Mouse (Mus musculus) ES-E14 (cell line): ENCODE results near the gene Slc17a5. TPM values are rescaled to one million over a fixed set of nuclear protein-coding genes. Genes with fewer than 3 reads are reported as not detected.

Experiments
- DNase-seq: peaks from one replicate; pipeline ENCODE4 v3.0.0-alpha.2; 2013; ENCODE audit warnings: low read depth, low spot score
- H3K27ac ChIP-seq: 2 replicates; pipeline ENCODE4 v1.5.1; 2012; ENCODE audit warnings: low read depth, mild to moderate bottlenecking, low read length, moderate library complexity, mixed read lengths; ENCODE audit not compliant: poor library complexity, insufficient read depth, severe bottlenecking
- H3K36me3 ChIP-seq: 2 replicates; pipeline ENCODE4 v1.6.1; 2012; ENCODE audit warnings: mild to moderate bottlenecking, low read length, moderate library complexity, mixed read lengths; ENCODE audit not compliant: control insufficient read depth, poor library complexity, insufficient read depth, severe bottlenecking
- H3K4me1 ChIP-seq, 2 experiments: fragments of 150-350 bp in 1 of 2; sonication (generic) in 1 of 2; 2 replicates each; pipeline ENCODE4 v1.6.1; 2012; ENCODE audit warnings: low read length in 2 of 2, mild to moderate bottlenecking in 1 of 2, mixed read lengths in 1 of 2; ENCODE audit not compliant: control insufficient read depth in 2 of 2, insufficient read depth in 2 of 2, poor library complexity in 1 of 2
- H3K4me3 ChIP-seq, 2 experiments: fragments of 150-350 bp in 1 of 2; sonication (generic) in 1 of 2; 2 replicates each; pipeline ENCODE4 v1.5.1; 2012; ENCODE audit warnings: low read length in 2 of 2, low read depth in 1 of 2, mild to moderate bottlenecking in 1 of 2, mixed read lengths in 1 of 2; ENCODE audit not compliant: insufficient read depth in 1 of 2, poor library complexity in 1 of 2, severe bottlenecking in 1 of 2
- H3K9ac ChIP-seq: 2 replicates; pipeline ENCODE4 v1.6.1; 2012; ENCODE audit warnings: low read depth, mild to moderate bottlenecking, low read length, mixed read lengths; ENCODE audit not compliant: poor library complexity, insufficient read depth, severe bottlenecking
- H3K9me3 ChIP-seq: fragments of 150-350 bp; sonication (generic); 2 replicates; pipeline ENCODE4 v1.6.1; 2012; ENCODE audit warnings: low read depth, mild to moderate bottlenecking, low read length; ENCODE audit not compliant: control insufficient read depth, insufficient read depth
- CHD2 ChIP-seq: IDR thresholded peaks from 2 replicates; pipeline ENCODE4 v1.6.1; 2014; ENCODE audit warnings: mild to moderate bottlenecking, low read depth, low read length, inconsistent platforms
- HCFC1 ChIP-seq: IDR thresholded peaks from 2 replicates; pipeline ENCODE4 v1.6.1; 2012; ENCODE audit warnings: low read length, inconsistent platforms, borderline replicate concordance; ENCODE audit not compliant: insufficient read depth
- MAFK ChIP-seq: IDR thresholded peaks from 2 replicates; pipeline ENCODE4 v1.6.1; 2014; ENCODE audit warnings: mild to moderate bottlenecking, low read depth, low read length, inconsistent platforms; ENCODE audit not compliant: insufficient read depth
- ZC3H11A ChIP-seq: IDR thresholded peaks from 2 replicates; pipeline ENCODE4 v1.6.1; 2012; ENCODE audit warnings: low read depth, mild to moderate bottlenecking, inconsistent platforms, low read length, borderline replicate concordance
- ZNF384 ChIP-seq: IDR thresholded peaks from 2 replicates; pipeline ENCODE4 v1.6.1; 2012; ENCODE audit warnings: low read depth, low read length, inconsistent platforms
- in situ Hi-C, 2 experiments: fragments of 600-800 bp; cut with MboI; formaldehyde crosslinking; loops; one replicate each; pipeline ENCODE4 v1.15.1; 2025; ENCODE audit warnings: low sequenced_read_pairs in 2 of 2, inconsistent platforms in 1 of 2; ENCODE audit not compliant: unreplicated experiment in 2 of 2
- total RNA-seq: library from RNA; depleted of rRNA; stranded (reverse); fragments of 300-350 nt; gene quantifications from 2 replicates; pipeline ENCODE4 v1.2.3, GENCODE M21; 2012

Gene Slc17a5
- total RNA-seq, 1 experiment: 7.6 TPM

DNA sequence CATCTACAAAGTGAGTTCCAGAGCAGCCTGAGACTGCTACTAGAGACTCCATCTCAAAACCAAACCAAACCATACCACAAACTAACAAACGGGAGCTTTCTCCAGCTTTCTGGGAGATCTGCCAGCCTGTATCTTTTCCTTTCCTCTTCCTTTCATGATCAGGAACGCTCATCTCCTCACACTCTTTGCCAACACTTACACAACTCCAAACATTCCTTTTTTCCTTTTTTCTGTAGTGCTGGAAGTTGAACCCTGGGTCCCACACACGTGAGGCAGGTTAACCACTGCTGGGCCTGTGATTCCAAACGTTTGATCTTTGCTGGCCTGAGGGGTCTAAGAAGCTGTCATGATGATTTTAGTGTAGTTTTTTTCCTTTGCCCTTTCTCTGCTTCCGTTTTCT lies 56.0 kb downstream of the Slc17a5 start:
- TF ChIP-seq MAFK: no peak
- TF ChIP-seq CHD2: no peak
- no peak for TF ChIP-seq ZC3H11A
- no peak for TF ChIP-seq ZNF384
- no peak for TF ChIP-seq HCFC1
- no peak overlapping the region for H3K9ac ChIP-seq
- in situ Hi-C loops: no loop called here
- DNase-seq: no peak
- H3K9me3 ChIP-seq: no peaks in the 10 kb centered on the region
- no peak overlapping the region for H3K27ac ChIP-seq
- no peak overlapping the region for H3K4me3 ChIP-seq
- H3K4me1 ChIP-seq: peaks cover 3 to 8% of the 10 kb centered on the region in 2 experiments; a peak in 3 of 4 replicates
- H3K36me3 ChIP-seq: no peaks in the 10 kb centered on the region

GRCm38 (mm10) chr9:78527767-78528381 lies 60.0 kb downstream of the Slc17a5 start:
- no peak for DNase-seq
- in situ Hi-C loops: no loop called here
- Histone ChIP-seq H3K27ac (peak overlapping the region; percentile 98), H3K4me3 (peak overlapping the region; percentile 52 to 63), H3K36me3 (peaks cover 9% of the 10 kb centered on the region), H3K4me1 (peaks cover 7 to 13% of the 10 kb centered on the region in 2 experiments), H3K9me3 (no peaks in the 10 kb centered on the region), H3K9ac (peak overlapping the region; percentile 82)
- TF ChIP-seq MAFK (no peak), ZNF384 (no peak), HCFC1 (no peak), ZC3H11A (no peak), CHD2 (no peak)

GRCm38 (mm10) chr9:78527301-78527761 lies 60.5 kb downstream of the Slc17a5 start:
- Histone ChIP-seq H3K27ac (peak overlapping the region; percentile 98), H3K4me3 (peak overlapping the region; percentile 48 to 63), H3K36me3 (peaks cover 12% of the 10 kb centered on the region), H3K9ac (peak overlapping the region; percentile 70), H3K9me3 (no peaks in the 10 kb centered on the region), H3K4me1 (peaks cover 7 to 13% of the 10 kb centered on the region in 2 experiments)
- DNase-seq: peak; percentile 84
- in situ Hi-C loops: no loop called here
- TF ChIP-seq CHD2 (peak; percentile 4; the same call in 1 of the 2 replicates), HCFC1 (peak; percentile 49; the same call in 1 of the 2 replicates), ZNF384 (no peak)

DNA sequence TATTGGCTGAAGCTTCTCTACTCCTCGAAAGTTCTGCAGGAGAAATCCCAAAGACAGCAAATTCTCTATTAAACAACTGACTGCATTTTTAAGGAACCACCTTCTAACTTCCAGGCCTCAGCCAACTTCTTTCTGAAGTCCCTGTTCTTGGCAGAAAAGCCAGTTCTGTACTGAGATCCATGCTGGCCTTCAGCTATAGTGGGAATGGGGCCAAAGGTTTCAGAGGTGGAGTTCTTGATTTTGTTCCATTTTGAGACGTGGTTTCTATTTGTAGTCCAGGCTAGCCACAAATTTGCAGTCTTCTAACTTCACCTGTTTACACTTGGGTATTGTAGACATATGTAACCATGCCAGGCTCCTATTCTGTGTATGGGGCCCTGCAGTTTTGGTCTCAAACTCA lies 61.6 kb downstream of the Slc17a5 start:
- Histone ChIP-seq H3K9me3 (no peaks in the 10 kb centered on the region), H3K4me1 (peaks cover 7 to 13% of the 10 kb centered on the region in 2 experiments), H3K4me3 (peak overlapping the region in 1 of 2 experiments; percentile 34; a peak in 1 of 4 replicates), H3K27ac (peak overlapping the region; percentile 98), H3K36me3 (peaks cover 15% of the 10 kb centered on the region), H3K9ac (peak overlapping the region; percentile 70; the same call in 1 of the 2 replicates)
- in situ Hi-C loops: no loop called here
- DNase-seq: no peak
- TF ChIP-seq MAFK (no peak), ZNF384 (no peak), ZC3H11A (no peak), CHD2 (no peak), HCFC1 (no peak)
